Mouse (Mus musculus) midbrain, embryonic 11.5 days (tissue): ENCODE measurements at regions not wholly inside any gene's neighbourhood (a gene's known extent, or its start where the extent isn't known, plus 50 kb on each side); places are given as distances from the start of the nearest gene placed in this dataset.

Experiments
- ATAC-seq: fragments of 200-750 bp; cut with Nextera tagmentation; 2 replicates; pipeline ENCODE4 v1.8.0; 2017; ENCODE audit warnings: moderate TSS enrichment, moderate library complexity; ENCODE audit not compliant: low FRiP score
- DNase-seq: peaks from one replicate; pipeline ENCODE4 v3.0.0; 2015; ENCODE audit warnings: low spot score; ENCODE audit errors: missing footprints
- H3K27ac ChIP-seq: fragments of 300-500 bp; sonication (generic); 2 replicates; pipeline ENCODE4 v1.5.1; 2014; ENCODE audit warnings: low read depth, low read length
- H3K27me3 ChIP-seq: fragments of 300-500 bp; sonication (generic); 2 replicates; pipeline ENCODE4 v1.6.1; 2014; ENCODE audit warnings: mild to moderate bottlenecking, low read length, moderate library complexity, mixed read lengths; ENCODE audit not compliant: control insufficient read depth, insufficient read depth
- H3K36me3 ChIP-seq: fragments of 300-500 bp; sonication (generic); 2 replicates; pipeline ENCODE4 v1.6.1; 2014; ENCODE audit warnings: mild to moderate bottlenecking, low read length, moderate library complexity, mixed read lengths; ENCODE audit not compliant: control insufficient read depth, insufficient read depth
- H3K4me1 ChIP-seq: fragments of 300-500 bp; sonication (generic); 2 replicates; pipeline ENCODE4 v1.6.1; 2014; ENCODE audit warnings: low read length; ENCODE audit not compliant: control insufficient read depth, insufficient read depth
- H3K4me2 ChIP-seq: fragments of 300-500 bp; sonication (generic); 2 replicates; pipeline ENCODE4 v1.6.1; 2014; ENCODE audit warnings: mild to moderate bottlenecking, moderate library complexity
- H3K4me3 ChIP-seq: fragments of 300-500 bp; sonication (generic); 2 replicates; pipeline ENCODE4 v1.5.1; 2014; ENCODE audit warnings: low read depth, low read length
- H3K9ac ChIP-seq: fragments of 300-500 bp; sonication (generic); 2 replicates; pipeline ENCODE4 v1.6.1; 2014; ENCODE audit warnings: low read length
- H3K9me3 ChIP-seq: fragments of 300-500 bp; sonication (generic); 2 replicates; pipeline ENCODE4 v1.6.1; 2016; ENCODE audit warnings: low read length; ENCODE audit not compliant: control insufficient read depth
- WGBS: fragments of 180-500 bp; shearing (Covaris S2); extraction: QIAGEN DNeasy Blood & Tissue Kit; methylation state at CpG from one replicate; pipeline ENCODE4 v1.1.7; 2014; 5-methylcytosine and 5-hydroxymethylcytosine counted together

GRCm38 (mm10) chr9:24923514-24923913 is 149.4 kb upstream of the Tbx20 start:
- H3K9me3 ChIP-seq, result no peaks in the 10 kb centered on the region
- H3K27ac ChIP-seq, result no peak overlapping the region
- H3K4me2 ChIP-seq, result no peak overlapping the region
- WGBS, result 88% methylated on average over 5 of the region's 5 CpGs
- H3K9ac ChIP-seq, result no peak overlapping the region
- no peak overlapping the region for H3K4me3 ChIP-seq
- no peaks in the 10 kb centered on the region for H3K27me3 ChIP-seq
- peaks cover 7% of the 10 kb centered on the region; the same call in 1 of the 2 replicates for H3K4me1 ChIP-seq
- ATAC-seq (no peak), DNase-seq (peak; percentile 76)
- no peaks in the 10 kb centered on the region for H3K36me3 ChIP-seq

GRCm38 (mm10) chr9:24937731-24938130 is 151.5 kb upstream of the Gm10181 start:
- Histone ChIP-seq H3K9ac (no peak overlapping the region), H3K4me1 (no peaks in the 10 kb centered on the region), H3K27me3 (no peaks in the 10 kb centered on the region), H3K36me3 (no peaks in the 10 kb centered on the region), H3K4me3 (no peak overlapping the region), H3K9me3 (no peaks in the 10 kb centered on the region), H3K27ac (no peak overlapping the region), H3K4me2 (no peak overlapping the region)
- WGBS, result 70% methylated on average over 3 of the region's 3 CpGs
- ATAC-seq (no peak), DNase-seq (peak; percentile 74)

GRCm38 (mm10) chr9:24942943-24943342 is 146.3 kb upstream of the Gm10181 start:
- Histone ChIP-seq H3K27ac (no peak overlapping the region), H3K4me3 (no peak overlapping the region), H3K9ac (no peak overlapping the region), H3K4me1 (no peaks in the 10 kb centered on the region), H3K36me3 (no peaks in the 10 kb centered on the region), H3K9me3 (no peaks in the 10 kb centered on the region), H3K27me3 (no peaks in the 10 kb centered on the region), H3K4me2 (no peak overlapping the region)
- ATAC-seq (no peak), DNase-seq (no peak)
- WGBS, result 83% methylated on average over 5 of the region's 5 CpGs

GRCm38 (mm10) chr9:24943830-24944229 is 145.4 kb upstream of the Gm10181 start:
- no peak for ATAC-seq
- peak; percentile 84 for DNase-seq
- no peak overlapping the region for H3K27ac ChIP-seq
- H3K9ac ChIP-seq, result no peak overlapping the region
- 24% methylated on average over 6 of the region's 6 CpGs for WGBS
- no peak overlapping the region for H3K4me2 ChIP-seq
- H3K36me3 ChIP-seq, result no peaks in the 10 kb centered on the region
- no peaks in the 10 kb centered on the region for H3K9me3 ChIP-seq
- no peaks in the 10 kb centered on the region for H3K27me3 ChIP-seq
- H3K4me3 ChIP-seq, result no peak overlapping the region
- H3K4me1 ChIP-seq, result no peaks in the 10 kb centered on the region

DNA sequence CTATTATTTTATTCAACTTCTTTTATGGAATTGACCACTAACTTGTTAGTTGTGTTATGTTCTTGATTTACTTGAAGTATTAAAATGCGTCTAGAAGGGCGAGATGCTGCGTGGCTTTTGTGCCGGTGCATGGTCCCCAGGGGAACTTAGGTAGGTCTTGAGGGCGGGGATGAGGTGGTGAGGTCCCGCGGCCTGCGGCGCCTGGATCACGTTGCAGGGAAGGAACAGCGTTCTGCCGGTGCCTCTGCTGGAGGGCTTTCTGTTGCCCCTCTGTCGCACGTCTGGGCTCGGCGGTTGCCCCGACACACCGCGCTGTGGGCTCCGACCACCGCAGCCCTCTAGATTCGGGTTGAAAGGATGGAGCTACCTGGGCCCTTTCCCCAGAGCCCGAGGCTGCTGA is 136.7 kb upstream of the Gm10181 start:
- H3K27me3 ChIP-seq, result no peaks in the 10 kb centered on the region
- 34% methylated on average over 23 of the region's 23 CpGs for WGBS
- no peak overlapping the region for H3K4me2 ChIP-seq
- ATAC-seq (no peak), DNase-seq (no peak)
- no peak overlapping the region for H3K9ac ChIP-seq
- no peaks in the 10 kb centered on the region for H3K36me3 ChIP-seq
- H3K4me1 ChIP-seq, result no peaks in the 10 kb centered on the region
- H3K27ac ChIP-seq, result no peak overlapping the region
- no peak overlapping the region for H3K4me3 ChIP-seq
- no peaks in the 10 kb centered on the region for H3K9me3 ChIP-seq

DNA sequence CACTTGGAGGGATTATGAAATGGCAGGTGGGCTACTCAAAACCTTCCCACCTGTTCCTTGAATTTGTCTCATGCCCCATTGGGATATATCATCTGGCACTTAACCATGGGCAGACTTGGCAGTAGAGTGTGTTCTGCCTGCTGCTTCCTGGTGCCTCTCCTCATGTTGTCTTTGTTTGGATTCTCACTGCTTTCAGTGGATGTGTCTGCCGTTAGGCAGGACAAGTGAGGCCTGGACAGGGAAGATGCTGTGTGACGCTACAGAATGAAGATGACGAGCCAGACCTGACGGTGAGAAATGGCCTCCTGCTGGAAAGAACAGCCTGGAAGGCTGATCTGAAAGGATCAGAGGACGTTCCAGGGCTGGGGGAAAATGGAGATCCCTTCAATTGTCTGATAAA is 133.6 kb upstream of the Gm10181 start:
- H3K9ac ChIP-seq, result no peak overlapping the region
- no peaks in the 10 kb centered on the region for H3K4me1 ChIP-seq
- no peaks in the 10 kb centered on the region for H3K27me3 ChIP-seq
- no peak overlapping the region for H3K4me3 ChIP-seq
- WGBS, result 58% methylated on average over 5 of the region's 5 CpGs
- H3K4me2 ChIP-seq, result no peak overlapping the region
- no peak overlapping the region for H3K27ac ChIP-seq
- DNase-seq, result peak; percentile 71
- ATAC-seq, result no peak
- H3K36me3 ChIP-seq, result no peaks in the 10 kb centered on the region
- H3K9me3 ChIP-seq, result no peaks in the 10 kb centered on the region

- Histone ChIP-seq H3K4me2 (no peak overlapping the region), H3K27me3 (no peaks in the 10 kb centered on the region), H3K27ac (no peak overlapping the region), H3K36me3 (no peaks in the 10 kb centered on the region), H3K4me1 (no peaks in the 10 kb centered on the region), H3K9me3 (no peaks in the 10 kb centered on the region), H3K4me3 (no peak overlapping the region), H3K9ac (no peak overlapping the region)
- WGBS, result 38% methylated on average over 7 of the region's 7 CpGs
- ATAC-seq, result no peak
- peak; percentile 79 for DNase-seq
These were observed 132.7 kb upstream of the Gm10181 start for GRCm38 (mm10) chr9:24956566-24956965.

GRCm38 (mm10) chr9:24963290-24963689 is 125.9 kb upstream of the Gm10181 start:
- H3K36me3 ChIP-seq, result no peaks in the 10 kb centered on the region
- H3K9ac ChIP-seq, result no peak overlapping the region
- H3K27me3 ChIP-seq, result no peaks in the 10 kb centered on the region
- no peaks in the 10 kb centered on the region for H3K9me3 ChIP-seq
- DNase-seq (no peak), ATAC-seq (no peak)
- H3K27ac ChIP-seq, result no peak overlapping the region
- WGBS, result 76% methylated on average over 1 of the region's 1 CpGs
- H3K4me1 ChIP-seq, result no peaks in the 10 kb centered on the region
- no peak overlapping the region for H3K4me3 ChIP-seq
- no peak overlapping the region for H3K4me2 ChIP-seq

- Histone ChIP-seq H3K27me3 (no peaks in the 10 kb centered on the region), H3K4me1 (no peaks in the 10 kb centered on the region), H3K4me3 (no peak overlapping the region), H3K9me3 (no peaks in the 10 kb centered on the region), H3K9ac (no peak overlapping the region), H3K4me2 (no peak overlapping the region), H3K36me3 (no peaks in the 10 kb centered on the region), H3K27ac (no peak overlapping the region)
- WGBS, result 82% methylated on average over 10 of the region's 10 CpGs
- DNase-seq (no peak), ATAC-seq (no peak)
These were observed 121.7 kb upstream of the Gm10181 start for GRCm38 (mm10) chr9:24967571-24967970.
